Mouse (Mus musculus): ENCODE measurements at regions not wholly inside any gene's neighbourhood (a gene's known extent, or its start where the extent isn't known, plus 50 kb on each side); places are given as distances from the start of the nearest gene placed in this dataset.

GRCm38 (mm10) chr13:26426639-26427038, 343.3 kb downstream of the Hdgfl1 start:
- no peak for DNase-seq

- DNase-seq, result no peak
These were observed 345.5 kb downstream of the Hdgfl1 start for GRCm38 (mm10) chr13:26424513-26424912.

- DNase-seq, result no peak
These were observed 364.2 kb downstream of the Hdgfl1 start for GRCm38 (mm10) chr13:26405757-26406156.

- no peak for DNase-seq
These were observed 365.3 kb downstream of the Hdgfl1 start for GRCm38 (mm10) chr13:26404707-26405106.

- DNase-seq, result no peak
These were observed 381.9 kb downstream of the Hdgfl1 start for GRCm38 (mm10) chr13:26387861-26388621.

GRCm38 (mm10) chr13:26382631-26383030, 387.3 kb downstream of the Hdgfl1 start:
- DNase-seq, result no peak

- no peak for DNase-seq
These were observed 387.8 kb downstream of the Hdgfl1 start for GRCm38 (mm10) chr13:26382154-26382553.

- DNase-seq, result no peak
These were observed 394.4 kb downstream of the Hdgfl1 start for GRCm38 (mm10) chr13:26375546-26375945.

- DNase-seq, result peak; percentile 8 to 31
These were observed 404.1 kb downstream of the Hdgfl1 start for GRCm38 (mm10) chr13:26365911-26366310.

- DNase-seq, result no peak
These were observed 413.6 kb downstream of the Hdgfl1 start for GRCm38 (mm10) chr13:26356341-26356740.

GRCm38 (mm10) chr13:26354421-26354820, 415.5 kb downstream of the Hdgfl1 start:
- DNase-seq, result no peak

GRCm38 (mm10) chr13:26350510-26350909, 419.5 kb downstream of the Hdgfl1 start:
- DNase-seq, result no peak

GRCm38 (mm10) chr13:26338795-26339194, 431.2 kb downstream of the Hdgfl1 start:
- no peak for DNase-seq

- no peak for DNase-seq
These were observed 444.9 kb downstream of the Hdgfl1 start for GRCm38 (mm10) chr13:26325066-26325465.

- no peak for DNase-seq
These were observed 445.3 kb downstream of the Hdgfl1 start for GRCm38 (mm10) chr13:26324633-26325032.

- no peak for DNase-seq
These were observed 451.4 kb downstream of the Hdgfl1 start for GRCm38 (mm10) chr13:26318557-26318956.

- DNase-seq, result no peak
These were observed 457.5 kb downstream of the Hdgfl1 start for GRCm38 (mm10) chr13:26312246-26313010.

GRCm38 (mm10) chr13:26284073-26284444, 485.9 kb downstream of the Hdgfl1 start:
- DNase-seq, result peak in 1 of 2 experiments; percentile 15

- DNase-seq, result peak; percentile 45 to 51
These were observed 486.4 kb downstream of the Hdgfl1 start for GRCm38 (mm10) chr13:26283397-26284072.

GRCm38 (mm10) chr13:26282291-26282690, 487.7 kb downstream of the Hdgfl1 start:
- no peak for DNase-seq

- no peak for DNase-seq
These were observed 497.1 kb downstream of the Hdgfl1 start for GRCm38 (mm10) chr13:26272850-26273249.

- DNase-seq, result no peak
These were observed 502.5 kb downstream of the Hdgfl1 start for GRCm38 (mm10) chr13:26267501-26267900.

GRCm38 (mm10) chr13:26235941-26236340, 534.0 kb downstream of the Hdgfl1 start:
- DNase-seq, result no peak

GRCm38 (mm10) chr13:26234703-26235102, 535.3 kb downstream of the Hdgfl1 start:
- no peak for DNase-seq
